Mouse (Mus musculus) CD8-positive naive resting alpha-beta T cell, adult 2 months (primary cell): Measurements from ENCODE around the gene Zfp949.
"Not testable (repeated sequence)": the region's sequence is repeated elsewhere in the genome, so short reads cannot be mapped to it uniquely, and the experiment has no call there.

ENCODE experiments used
- DNase-seq, 2 experiments: peaks; one replicate each; pipeline ENCODE4 v3.0.0; 2022; ENCODE audit warnings: low read depth in 2 of 2, low spot score in 2 of 2

Gene Zfp949

DNA sequence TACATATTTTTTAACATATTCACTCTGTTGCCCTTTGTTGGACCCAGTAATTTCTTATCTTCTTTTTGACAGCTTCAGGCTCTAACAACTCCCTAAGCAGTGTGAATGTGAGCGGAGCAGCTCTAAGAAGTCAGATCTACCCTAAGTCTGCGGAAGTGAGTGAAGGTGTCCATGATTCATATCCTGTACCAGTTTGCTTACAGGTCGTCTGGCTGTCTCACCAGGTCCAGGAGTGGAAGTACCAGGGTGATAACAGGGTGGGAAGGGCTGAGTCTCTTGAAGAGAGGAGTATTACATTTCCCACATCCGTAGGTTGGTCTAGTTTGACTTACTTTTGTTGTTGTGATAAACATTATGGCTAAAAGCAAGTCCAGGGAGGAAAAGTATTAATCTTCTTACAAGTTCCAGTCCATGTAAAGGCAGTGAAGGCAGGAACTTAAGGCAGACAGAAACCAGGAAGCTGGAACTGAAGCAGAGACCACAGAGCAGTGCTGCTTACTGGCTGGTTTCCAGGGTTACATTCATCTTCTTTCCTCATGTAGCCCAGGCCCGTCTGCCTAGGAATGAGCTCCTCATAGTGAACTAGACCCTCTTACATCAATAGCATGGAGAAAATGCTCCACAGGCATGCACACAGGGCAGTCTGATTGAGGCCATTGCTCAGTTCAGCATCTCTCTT lies 8.1 kb upstream of the Zfp949 start:
- DNase-seq = no peak

DNA sequence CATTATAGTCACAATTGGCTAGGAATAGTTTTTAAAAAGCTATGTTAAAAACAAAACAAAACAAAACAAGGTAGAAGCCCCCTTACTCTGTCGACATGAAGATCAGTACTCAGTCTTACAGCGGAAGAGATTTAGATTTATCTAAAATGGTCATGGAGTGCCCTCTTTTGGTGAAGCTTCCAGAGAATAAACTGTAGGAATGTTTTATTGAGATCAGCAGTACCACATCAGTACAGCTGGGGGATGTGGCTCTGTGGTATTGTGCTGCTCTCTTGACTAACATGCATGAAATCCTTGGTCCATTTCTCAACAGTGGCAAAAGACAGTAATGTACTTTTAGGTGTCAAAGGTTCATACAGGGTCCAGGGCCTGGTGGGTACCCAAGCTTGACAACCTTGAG lies 5.0 kb upstream of the Zfp949 start:
- DNase-seq = no peak

DNA sequence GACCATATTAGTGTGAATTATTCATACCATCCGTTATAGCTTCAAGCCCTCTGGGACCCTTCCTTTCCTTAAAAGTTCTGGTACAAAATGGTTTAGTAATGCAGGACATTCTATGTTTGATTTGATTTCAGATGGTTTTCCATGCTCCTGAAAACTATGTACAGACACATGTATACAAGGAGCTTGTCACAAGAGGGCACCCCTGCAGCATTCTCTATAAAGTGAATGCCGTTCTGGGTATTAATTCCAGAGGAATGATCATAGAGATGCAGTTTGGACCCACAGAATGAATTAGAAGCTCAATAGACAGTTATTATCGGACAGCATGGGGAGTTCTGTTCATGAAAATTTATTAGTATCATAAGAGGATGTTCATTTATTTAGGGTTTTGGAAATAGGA lies 2.3 kb upstream of the Zfp949 start:
- no peak for DNase-seq

DNA sequence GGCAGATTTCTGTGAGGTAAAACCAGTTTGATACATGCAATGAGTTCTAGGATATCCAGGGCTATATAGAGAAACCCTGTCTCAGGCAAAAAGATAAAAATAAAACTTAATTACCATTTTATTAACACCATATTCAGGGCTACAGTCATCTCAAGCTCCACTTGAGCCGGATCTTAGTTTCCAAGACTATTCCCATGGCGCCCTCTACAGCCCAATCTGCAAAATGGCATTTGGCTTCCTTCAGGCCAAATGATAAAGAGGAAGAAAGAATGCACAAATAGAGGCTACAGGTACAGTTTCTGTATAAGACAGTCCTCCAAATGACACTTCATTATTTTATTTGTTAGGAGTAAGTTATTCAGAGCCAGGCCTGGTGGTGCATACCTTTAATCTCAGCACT lies 1.7 kb upstream of the Zfp949 start:
- DNase-seq = peak; percentile 34 to 68

DNA sequence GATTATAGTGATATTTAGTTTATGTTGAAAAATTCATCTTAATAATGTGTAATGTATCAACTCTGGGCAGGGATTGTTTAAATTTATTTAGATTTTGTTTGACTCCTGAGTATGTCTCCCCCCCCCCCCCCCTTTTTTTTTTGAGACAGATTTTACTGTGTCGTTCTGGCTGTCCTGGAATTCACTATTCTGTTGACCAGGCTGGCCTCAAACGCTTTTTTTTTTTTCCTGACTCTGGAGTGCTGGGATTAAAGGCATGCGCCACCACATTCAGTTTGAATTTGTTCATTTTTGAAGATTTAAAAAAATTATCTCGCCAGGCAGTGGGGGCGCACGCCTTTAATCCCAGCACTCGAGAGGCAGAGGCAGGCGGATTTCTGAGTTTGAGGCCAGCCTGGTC lies 1.2 kb upstream of the Zfp949 start:
- no peak for DNase-seq

DNA sequence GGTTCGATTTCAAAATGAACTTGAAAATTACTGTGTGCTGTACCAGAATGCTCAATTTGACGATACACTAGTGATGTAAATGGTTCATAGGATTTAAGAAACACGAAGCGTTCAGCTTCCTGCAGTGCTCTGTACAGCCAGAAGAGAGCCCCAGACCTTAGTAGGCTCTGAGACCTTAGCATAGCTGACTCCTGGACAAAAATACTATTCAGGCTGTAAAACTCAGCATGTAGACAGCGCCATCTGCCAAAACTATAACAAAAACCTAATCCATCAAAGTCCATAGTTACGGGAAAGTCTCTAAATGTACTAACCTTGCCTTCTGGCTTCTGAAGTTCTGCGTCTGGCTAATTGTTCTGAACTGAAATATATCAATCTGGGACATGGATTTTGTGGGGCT lies 550 bp upstream of the Zfp949 start:
- peak; percentile 30 to 33 for DNase-seq

DNA sequence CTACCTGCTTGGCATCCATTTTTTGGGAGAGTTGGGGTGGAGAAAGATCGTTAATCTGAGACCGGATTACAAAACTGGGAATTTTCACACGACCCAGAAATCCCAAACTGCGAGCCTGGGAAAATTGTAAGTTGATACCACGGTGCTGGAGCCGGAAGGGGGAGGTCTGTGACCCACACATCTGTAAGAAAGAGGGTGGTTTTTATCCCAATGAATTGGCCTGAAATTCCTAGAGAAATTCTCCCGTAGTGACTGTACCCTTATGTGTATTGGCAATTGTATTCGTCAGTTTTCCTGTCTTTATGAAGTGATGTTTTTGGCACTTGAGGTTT lies 760 bp downstream of the Zfp949 start:
- DNase-seq = no peak

DNA sequence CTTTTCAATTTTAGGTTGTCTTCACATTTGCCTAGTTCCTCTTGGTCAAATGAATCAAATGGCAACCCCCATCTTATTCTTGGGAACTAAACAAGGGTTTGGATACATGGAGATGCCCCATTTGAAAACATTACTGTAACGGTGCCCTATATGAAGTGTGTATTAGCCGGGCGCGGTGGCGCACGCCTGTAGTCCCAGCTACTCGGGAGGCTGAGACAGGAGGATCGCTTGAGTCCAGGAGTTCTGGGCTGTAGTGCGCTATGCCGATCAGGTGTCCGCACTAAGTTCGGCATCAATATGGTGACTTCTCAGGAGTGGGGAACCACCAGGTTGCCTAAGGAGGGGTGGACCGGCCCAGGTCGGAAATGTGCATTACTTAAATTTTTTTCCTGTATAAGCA lies 5.3 kb downstream of the Zfp949 start:
- no peak for DNase-seq

DNA sequence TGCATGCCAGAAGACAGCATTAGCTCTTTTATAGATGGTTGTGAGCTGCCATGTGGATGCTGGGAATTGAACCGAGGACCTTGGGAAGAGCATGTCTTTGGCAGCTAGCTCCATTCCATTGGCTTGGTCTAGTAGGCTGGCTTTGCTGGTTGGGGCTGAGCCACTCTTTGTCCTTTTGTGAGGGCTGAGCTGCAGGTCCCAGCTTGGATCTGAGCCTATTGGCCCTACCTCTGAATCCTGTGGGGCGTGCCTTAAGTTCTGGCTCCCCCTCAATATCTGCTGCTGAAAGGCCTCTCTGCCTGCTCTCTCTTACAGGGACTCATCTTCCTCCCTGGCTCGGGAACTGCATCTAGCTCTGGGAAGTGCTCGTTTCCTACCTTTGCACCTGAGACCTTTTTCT lies 10.3 kb downstream of the Zfp949 start:
- DNase-seq = no peak

DNA sequence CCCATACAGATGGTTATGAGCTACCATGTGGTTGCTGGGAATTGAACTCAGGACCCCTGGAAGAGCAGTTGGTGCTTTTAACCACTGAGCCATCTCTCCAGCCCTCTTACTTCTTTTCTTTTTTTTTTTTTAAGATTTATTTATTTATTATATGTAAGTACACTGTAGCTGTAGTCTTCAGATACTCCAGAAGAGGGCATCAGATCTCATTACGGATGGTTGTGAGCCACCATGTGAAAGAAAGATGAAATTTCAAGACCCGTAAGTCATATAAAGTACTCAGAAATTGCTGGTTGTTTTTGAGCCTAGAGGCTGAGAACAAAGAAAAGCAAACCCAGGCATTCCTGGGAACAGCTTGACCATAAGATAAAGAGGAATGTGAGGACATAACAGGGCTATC lies 13.7 kb downstream of the Zfp949 start:
- DNase-seq = not testable (repeated sequence)

DNA sequence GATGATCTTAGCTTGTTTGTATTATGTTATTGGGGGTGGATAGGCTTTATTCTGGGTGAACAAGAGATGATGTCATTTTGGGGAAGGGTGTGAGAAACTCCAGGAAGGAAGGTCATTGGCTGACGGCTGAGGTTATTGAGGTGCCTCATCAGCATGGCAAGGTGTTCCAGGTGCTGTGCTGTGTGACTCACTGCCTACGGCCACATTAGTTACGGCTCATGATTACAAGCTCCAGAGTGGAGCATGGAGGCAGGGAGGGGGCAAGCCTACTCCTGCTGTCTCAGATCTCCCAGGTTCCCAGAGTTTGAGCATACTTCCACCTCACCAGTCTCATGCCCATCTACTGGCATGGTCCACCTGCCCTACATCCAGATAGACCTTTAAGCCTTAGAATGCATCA lies 22.7 kb downstream of the Zfp949 start:
- not testable (repeated sequence) for DNase-seq

DNA sequence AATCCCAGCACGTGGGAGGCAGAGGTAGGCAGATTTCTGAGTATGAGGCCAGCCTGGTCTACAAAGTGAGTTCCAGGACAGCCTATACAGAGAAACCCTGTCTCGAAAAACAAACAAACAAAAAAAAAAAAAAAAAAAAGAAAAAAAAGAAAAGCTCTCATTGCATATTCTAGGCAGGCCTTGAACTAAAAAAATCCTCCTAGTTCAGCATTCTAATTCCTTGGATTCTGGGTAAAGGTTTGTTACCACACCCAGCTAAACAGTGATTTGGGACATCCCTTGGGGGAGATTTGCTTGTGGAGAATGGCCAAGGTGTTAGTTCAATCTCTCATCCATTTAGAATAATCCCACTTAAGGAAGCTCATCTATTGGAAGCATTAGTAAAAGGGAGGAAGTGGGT lies 32.8 kb downstream of the Zfp949 start, which contains the start of gene Trim43a:
Gene Trim43a (plus strand): TSS at position 301 of the 400 bp plus-strand sequence.
- not testable (repeated sequence) for DNase-seq

DNA sequence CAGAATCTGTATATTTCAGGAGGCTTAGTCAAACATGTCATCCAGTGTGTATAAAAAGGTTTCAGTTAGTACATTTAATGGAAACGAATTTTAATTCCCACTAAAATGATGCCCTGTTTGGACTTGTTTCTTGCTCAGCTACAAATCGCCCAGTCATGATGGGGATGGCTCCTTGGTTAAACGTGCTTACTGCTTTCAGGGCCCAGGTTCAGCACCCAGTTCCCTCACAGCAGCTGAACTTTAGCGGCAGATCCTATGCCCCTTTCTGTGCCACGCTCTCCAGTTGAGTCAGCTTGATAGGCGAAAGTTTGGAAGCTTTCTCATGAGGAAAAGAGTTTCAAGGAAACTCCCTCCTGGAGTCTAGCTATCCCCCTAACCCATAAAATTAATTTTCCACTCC lies 45.9 kb downstream of the Zfp949 start:
- DNase-seq = not testable (repeated sequence)

DNA sequence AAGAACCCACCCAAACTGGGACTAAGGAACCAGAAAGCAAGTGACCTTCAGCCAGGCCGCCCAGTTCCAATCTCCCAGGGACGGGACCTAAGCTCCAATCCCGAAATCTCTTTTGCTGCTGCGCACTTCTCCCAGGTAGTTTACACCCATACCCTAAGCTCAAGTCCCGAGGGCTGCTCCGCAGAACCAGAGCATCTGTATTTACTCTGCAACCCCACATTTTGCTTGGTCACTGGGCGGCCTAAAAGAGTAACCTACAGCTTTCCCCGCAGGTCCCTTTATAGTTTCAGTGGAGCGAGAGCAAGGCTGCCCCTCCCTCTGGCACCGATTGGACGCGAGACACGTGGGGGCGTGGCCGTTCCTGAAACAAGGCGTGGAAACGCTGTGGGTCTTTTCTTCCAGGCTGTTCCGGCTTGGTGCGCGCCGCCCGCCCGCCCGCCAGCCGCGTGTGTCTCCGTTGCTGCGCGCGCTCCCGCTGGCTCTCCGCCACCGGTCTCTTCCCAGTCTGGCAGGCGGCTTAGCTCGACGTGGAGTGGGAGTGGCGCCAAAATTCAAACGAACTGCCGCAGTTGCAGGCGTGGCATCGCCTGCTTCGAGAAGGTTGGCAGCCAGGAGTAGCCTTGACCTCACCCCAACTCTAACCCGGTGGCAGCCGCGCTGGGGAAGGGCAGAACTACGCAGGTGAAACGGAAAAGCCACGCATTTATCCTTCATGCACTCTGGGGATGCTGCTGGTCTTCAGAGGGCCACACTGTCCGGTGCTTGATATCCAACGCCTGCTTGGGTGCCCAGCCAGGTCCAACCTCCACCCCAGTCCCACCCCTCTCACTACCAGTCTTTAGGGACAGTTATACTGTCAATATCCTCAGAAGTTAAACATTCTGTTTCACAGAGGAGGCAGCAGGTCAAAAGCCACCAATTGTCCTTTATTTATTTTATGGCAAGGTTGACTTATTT lies 51.7 kb downstream of the Zfp949 start:
- DNase-seq = peak; percentile 70 to 73
